Mouse (Mus musculus) E14TG2a.4 (cell line): ENCODE results near the gene Nkd1.

Experiments used
- CTCF ChIP-seq: conservative IDR thresholded peaks from 2 replicates; pipeline ENCODE4 v1.5.1; 2014; ENCODE audit warnings: low read length
- NANOG ChIP-seq: IDR thresholded peaks from 2 replicates; pipeline ENCODE4 v1.6.1; 2014; ENCODE audit warnings: borderline replicate concordance, low read length, mixed read lengths

GRCm38 (mm10) chr8:88521541-88522414 is 624 bp downstream of the Nkd1 start:
- TF ChIP-seq CTCF (no peak), NANOG (no peak)
